Mouse (Mus musculus): Measurements from ENCODE around the gene S100a11. TPM values are rescaled to one million over a fixed set of nuclear protein-coding genes. Genes with fewer than 3 reads are reported as not detected.

S100a11 gene
- polyA plus RNA-seq (2014; fragmentation: Illumina TruSeq; extraction: RNeasy Lipid Tissue Mini Kit (QIAGEN cat#74804); ENCODE audit: low read depth, low replicate concordance), result 261 TPM

GRCm38 (mm10) chr3:93520330-93521193 is at the start of gene S100a11:
TSS of gene S100a11 (plus strand) at chr3:93520488.

GRCm38 (mm10) chr3:93554981-93555877 is 34.9 kb downstream of the S100a11 start, which contains the start of gene S100a10:
TSS of gene S100a10 (plus strand) at chr3:93555080.

Other genes starting within 250 kb of the S100a11 start
- gene Flg, start 247.0 kb upstream of the S100a11 start, polyA plus RNA-seq (2014; fragmentation: Illumina TruSeq; extraction: RNeasy Lipid Tissue Mini Kit (QIAGEN cat#74804); ENCODE audit: low read depth, low replicate concordance), result not detected
- gene Hrnr, start 200.7 kb upstream of the S100a11 start, polyA plus RNA-seq (2014; fragmentation: Illumina TruSeq; extraction: RNeasy Lipid Tissue Mini Kit (QIAGEN cat#74804); ENCODE audit: low read depth, low replicate concordance), result not detected
- not detected for gene Rptn, start 126.8 kb upstream of the S100a11 start, polyA plus RNA-seq (2014; fragmentation: Illumina TruSeq; extraction: RNeasy Lipid Tissue Mini Kit (QIAGEN cat#74804); ENCODE audit: low read depth, low replicate concordance)
- 0.63 TPM for gene Tchh, start 78.2 kb upstream of the S100a11 start, polyA plus RNA-seq (2014; fragmentation: Illumina TruSeq; extraction: RNeasy Lipid Tissue Mini Kit (QIAGEN cat#74804); ENCODE audit: low read depth, low replicate concordance)
- not detected for gene Tchhl1, start 51.7 kb upstream of the S100a11 start, polyA plus RNA-seq (2014; fragmentation: Illumina TruSeq; extraction: RNeasy Lipid Tissue Mini Kit (QIAGEN cat#74804); ENCODE audit: low read depth, low replicate concordance)
- 290 TPM for gene S100a10, start 34.6 kb downstream of the S100a11 start, polyA plus RNA-seq (2014; fragmentation: Illumina TruSeq; extraction: RNeasy Lipid Tissue Mini Kit (QIAGEN cat#74804); ENCODE audit: low read depth, low replicate concordance)
- not detected for gene Tdpoz2, start 132.2 kb downstream of the S100a11 start, polyA plus RNA-seq (2014; fragmentation: Illumina TruSeq; extraction: RNeasy Lipid Tissue Mini Kit (QIAGEN cat#74804); ENCODE audit: low read depth, low replicate concordance)
- not detected for gene Tdpoz1, start 155.8 kb downstream of the S100a11 start, polyA plus RNA-seq (2014; fragmentation: Illumina TruSeq; extraction: RNeasy Lipid Tissue Mini Kit (QIAGEN cat#74804); ENCODE audit: low read depth, low replicate concordance)
- not detected for gene Gm37596, start 172.6 kb downstream of the S100a11 start, polyA plus RNA-seq (2014; fragmentation: Illumina TruSeq; extraction: RNeasy Lipid Tissue Mini Kit (QIAGEN cat#74804); ENCODE audit: low read depth, low replicate concordance)

Data from sigmoid colon, adult 10 weeks (tissue).